Mouse (Mus musculus) kidney, adult 2 months (tissue): ENCODE measurements at regions not wholly inside any gene's neighbourhood (a gene's known extent, or its start where the extent isn't known, plus 50 kb on each side); places are given as distances from the start of the nearest gene placed in this dataset.

ENCODE experiments used
- CTCF ChIP-seq: fragments of 200-500 bp; conservative IDR thresholded peaks from 2 replicates; pipeline ENCODE4 v1.5.1; 2011; ENCODE audit warnings: low read depth, mild to moderate bottlenecking, control low read depth, low read length, moderate library complexity, mixed read lengths; ENCODE audit not compliant: insufficient read depth, insufficient read length
- POLR2A ChIP-seq: fragments of 200-500 bp; IDR thresholded peaks from one replicate; pipeline ENCODE4 v1.6.1; 2011; ENCODE audit warnings: low read depth, low read length, control low read depth

DNA sequence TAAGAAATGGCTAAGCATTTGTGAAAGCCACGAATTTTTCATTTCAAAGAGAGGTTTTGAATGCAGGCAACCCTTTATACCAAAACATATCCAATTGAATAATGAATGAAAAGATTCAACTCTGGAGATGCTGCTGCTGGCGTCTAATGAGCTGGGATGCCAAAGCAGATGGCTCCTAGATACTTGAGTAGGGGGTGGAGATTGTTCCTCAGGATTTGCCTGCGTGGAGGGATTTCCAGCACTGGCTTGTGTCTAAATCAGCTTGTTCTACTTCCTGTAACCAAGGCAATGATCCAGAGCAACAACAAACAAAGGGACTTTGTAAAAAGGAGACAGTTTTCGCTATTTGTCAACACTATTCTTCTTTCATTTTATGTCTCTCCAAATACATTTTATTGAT lies 57.4 kb upstream of the Trpm3 start:
- no peak for TF ChIP-seq CTCF
- no peak for TF ChIP-seq POLR2A
